Mouse (Mus musculus) layer of hippocampus, postnatal 25 days (tissue): ENCODE measurements around the gene Gskip. TPM values are rescaled to one million over a fixed set of nuclear protein-coding genes. Genes with fewer than 3 reads are reported as not detected.
A peak's percentile ranks its signal among the peaks of the same experiment; 100 is the strongest.

Source experiments
- DNase-seq, 2 experiments: peaks; one replicate each; pipeline ENCODE4 v3.0.0; 2022; ENCODE audit warnings: mixed read lengths in 2 of 2, low spot score in 1 of 2; ENCODE audit errors: extremely low spot score in 1 of 2
- total RNA-seq, 2 experiments: library from RNA; stranded (reverse); gene quantifications; 2 replicates each; pipeline ENCODE4 v1.2.3; 2021

The Gskip gene
- total RNA-seq, 2 experiments from 2014 or later, result 23.3 to 27.1 TPM

DNA sequence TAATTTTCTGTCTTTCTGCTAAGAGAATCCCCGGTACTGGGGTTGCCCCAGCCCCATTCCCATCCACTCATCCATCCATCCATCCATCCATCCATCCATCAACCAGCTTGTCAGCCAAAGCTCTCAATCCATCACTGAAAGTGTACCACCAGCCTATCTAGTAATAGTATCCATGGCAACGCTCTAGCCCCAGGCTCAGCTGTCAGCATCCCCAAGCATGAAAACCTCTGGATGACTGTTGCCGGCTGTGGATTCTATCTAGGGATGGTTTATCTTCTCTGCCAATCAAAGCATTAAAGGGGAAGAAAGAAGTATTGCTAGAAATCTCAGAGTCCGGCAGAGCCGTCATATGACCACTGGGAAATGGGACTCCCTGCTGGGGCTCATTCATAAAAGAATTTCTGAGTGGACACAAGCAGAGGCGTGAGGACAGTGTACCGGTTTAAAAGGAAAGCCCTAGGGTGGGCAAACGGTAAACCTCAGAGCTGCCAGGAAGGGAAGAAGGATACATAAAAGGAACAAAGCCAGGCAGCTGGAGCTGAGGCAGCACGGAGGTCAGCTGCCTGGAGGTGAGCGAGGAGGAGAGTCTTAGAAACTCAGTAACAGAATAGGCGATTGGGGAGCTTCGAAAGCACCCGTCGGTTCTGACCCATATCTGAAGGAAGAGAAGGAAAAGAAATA lies 37.0 kb downstream of the Gskip start:
- DNase-seq, result no peak

DNA sequence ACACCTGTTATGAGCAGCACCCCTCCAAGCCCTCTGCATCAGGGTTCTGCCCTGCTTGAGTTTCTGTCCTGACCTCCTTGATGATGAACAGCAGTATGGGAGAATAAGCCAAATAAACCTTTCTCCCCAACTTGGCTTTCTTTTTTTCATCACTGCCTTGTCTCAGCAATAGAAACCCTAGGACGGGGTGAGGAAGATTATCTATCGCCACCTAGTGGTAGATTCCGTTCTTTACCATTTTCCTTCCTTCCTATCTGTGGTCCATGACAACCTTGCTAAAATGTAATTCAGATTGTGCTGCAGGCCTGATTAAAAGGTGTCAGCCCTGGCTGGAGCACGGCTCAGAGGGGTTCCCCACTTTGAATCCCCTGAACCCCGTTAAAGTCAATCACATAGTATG lies 38.0 kb downstream of the Gskip start:
- DNase-seq, result peak in 1 of 2 experiments; percentile 6

DNA sequence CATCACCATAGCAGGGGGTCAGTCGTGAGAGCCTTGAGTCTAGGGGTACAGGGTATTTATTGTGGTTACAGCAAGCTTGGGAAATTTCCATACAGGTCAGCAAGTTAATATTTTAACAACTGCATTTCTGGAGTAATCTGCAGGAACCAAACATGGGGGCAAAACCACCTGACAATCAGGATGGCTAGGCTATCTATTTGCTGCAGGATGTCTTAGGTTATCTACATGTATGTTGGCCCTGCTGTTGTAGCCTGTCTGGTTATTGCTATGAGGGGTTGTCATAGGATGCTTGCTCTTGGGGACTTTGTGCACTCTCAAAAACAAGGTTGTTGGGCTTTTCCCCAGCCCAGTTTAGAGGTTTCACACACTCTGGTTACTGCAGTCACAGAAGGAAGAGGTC lies 40.0 kb downstream of the Gskip start:
- DNase-seq, result no peak

DNA sequence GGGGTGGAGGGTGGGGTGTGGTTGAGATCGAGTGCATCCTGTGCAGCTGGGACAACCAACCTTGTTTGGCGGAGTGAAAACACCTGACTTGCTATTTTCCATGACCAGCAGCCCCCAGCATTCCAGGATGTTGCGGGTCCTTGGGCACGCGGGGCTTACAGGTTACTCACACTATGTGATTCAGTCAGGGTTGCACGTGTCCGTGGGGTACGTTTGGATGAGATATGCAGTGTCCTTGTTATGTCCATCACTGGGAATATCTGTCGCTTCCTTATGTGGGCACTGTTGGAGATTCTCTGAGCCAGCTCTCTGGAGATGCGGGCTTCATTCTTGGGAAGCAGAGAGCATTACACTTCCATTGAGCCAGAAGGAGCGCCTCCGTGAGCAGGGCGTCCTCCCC lies 41.1 kb downstream of the Gskip start:
- DNase-seq, result no peak

DNA sequence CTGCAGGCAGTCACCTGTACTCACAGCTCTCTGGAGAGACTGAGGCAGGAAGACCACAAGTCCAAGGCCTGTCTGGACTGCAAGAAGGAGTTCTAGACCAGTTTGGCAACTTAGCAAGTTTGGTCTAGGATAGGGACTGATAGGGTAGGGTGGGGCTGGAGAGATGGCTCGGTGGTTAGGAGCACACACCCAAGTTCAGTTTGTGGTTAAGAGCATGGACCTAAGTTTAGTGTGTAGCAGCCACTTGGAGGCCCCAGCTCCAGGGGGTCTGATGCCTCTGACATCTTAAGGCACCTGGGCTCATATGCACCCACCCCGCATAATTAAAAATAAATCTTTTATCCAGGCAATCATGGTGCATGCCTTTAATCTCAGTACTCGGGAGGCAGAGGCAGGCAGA lies 42.6 kb downstream of the Gskip start:
- DNase-seq, result no peak

DNA sequence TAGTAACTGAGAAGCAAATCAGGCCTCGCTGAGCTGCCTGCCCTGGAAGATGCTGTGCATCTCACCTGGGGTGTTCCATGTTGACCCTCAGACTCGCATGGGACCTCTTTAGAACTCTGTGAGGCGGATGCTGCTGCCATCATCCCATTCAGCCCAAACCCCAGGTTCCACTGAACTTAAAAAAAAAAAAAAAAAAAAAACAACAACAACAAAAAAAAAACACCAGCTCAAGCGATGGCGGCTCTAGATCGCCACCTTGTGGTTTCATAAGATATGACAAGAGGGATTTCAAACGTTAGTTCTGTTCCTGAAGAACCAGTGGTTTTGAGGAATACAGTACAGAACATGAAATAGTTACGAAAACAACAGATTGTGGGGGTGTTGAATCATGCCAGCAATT lies 43.3 kb downstream of the Gskip start:
- peak in 1 of 2 experiments; percentile 46 for DNase-seq

DNA sequence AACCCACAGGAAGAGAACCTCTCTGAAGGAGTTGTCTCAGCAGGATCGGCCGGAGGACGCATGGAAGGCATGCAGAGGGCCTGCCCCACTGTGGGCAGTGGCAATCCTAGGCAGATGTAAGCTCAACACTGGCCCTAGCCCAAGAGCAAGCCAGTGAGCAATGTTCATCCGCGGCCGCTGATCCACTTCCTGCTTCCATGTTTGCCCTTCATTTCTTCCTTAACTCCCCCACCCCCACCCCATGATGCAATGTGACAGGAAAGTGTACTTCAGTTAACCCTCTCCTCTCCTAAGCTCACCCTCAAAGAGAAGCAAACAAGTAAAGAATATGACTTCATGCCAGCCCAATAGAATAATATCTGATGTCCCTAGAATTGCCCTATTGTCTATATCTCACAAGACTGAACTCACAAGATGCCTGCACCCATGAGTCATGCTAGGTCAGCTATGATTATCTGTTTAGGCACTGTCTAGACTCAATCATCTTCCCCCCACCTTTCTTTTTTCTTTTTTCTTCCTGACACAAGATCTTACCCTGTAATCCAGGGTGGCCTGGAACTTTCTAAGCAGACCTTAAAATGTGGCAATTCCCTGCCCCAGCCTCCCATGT lies 46.3 kb downstream of the Gskip start:
- DNase-seq, result no peak

DNA sequence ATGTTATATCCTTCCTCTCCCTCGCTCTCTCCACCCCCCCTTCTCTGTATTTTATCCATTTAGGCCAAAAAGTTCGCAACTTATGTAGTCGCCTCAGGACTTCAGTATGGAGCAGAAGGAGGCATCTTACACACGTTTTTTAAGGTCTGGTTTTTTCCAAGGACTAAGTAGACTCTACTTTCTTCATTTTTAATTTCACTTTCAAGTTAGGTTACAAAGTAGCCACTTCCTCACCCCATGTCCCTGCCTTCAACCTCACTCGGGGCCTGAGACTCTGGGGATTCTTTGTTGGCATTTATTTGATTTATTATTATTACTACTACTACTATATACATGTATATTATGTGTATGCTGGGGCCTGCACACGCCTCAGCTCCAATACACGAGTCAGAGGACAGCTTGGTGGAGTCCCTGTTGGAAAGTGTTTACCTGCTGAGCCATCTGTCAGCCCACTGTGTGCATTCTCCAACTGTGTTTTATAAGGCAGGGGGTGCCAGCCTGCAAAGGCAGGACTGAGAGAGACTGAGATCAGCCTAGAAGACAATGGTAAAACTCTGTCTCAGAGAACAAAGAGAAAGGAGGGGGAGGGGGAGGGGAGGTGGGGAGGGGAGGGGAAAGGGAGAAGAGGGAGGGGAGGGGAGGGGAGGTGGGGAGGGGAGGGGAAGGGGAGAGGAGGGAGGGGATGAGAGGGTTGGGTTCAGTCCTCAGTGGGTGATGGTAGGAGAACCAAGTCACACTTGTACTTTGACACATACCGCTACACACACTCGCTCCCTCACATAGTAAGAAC lies 48.9 kb downstream of the Gskip start:
- no peak for DNase-seq

DNA sequence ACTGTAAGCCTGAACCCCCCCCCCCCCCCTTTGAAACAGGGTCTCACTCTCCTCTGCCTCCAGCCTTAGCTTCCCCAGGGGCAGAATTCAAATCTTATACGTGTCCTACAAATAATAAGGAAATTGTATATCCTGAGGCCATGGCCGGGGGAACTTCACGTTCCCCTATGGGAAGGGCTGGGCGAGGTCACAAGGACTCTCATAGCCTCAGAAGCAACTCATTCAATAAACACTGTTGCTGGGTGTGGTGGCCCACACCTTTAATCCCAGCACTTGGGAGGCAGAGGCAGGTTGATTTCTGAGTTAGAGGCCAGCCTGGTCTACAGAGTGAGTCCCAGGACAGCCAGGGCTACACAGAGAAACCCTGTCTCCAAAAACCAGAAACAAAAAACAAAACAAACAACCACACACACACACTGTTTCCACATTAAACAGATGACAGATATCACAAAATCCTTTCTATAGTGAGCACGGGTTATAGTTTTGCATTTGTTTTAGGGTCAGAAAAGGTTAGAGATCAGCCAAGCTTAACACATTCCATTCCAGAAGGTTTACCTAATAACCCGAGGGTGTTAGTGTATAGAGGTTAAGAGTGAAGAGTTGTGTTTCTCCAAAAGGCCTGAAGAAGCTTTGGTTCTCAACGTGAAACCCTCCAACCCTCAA lies 50.7 kb downstream of the Gskip start:
- no peak for DNase-seq

DNA sequence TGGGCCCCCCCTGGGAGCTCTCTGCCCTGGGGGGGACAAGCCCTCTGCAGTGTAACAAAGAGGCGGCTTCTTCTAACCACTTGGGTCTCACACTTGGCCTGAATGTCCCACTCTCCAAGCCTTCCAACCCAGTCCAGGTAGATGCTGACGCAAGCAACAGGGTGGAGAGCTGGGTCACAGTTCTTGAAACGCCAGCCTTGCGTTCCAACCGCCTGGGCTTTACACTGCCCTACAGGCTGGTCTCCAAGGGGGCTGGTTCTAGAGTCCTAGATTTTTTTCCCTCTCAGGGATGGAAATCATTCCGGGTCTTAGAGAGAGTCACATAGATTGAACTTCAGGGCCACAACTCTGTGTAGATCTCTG lies 51.2 kb downstream of the Gskip start:
- no peak for DNase-seq

DNA sequence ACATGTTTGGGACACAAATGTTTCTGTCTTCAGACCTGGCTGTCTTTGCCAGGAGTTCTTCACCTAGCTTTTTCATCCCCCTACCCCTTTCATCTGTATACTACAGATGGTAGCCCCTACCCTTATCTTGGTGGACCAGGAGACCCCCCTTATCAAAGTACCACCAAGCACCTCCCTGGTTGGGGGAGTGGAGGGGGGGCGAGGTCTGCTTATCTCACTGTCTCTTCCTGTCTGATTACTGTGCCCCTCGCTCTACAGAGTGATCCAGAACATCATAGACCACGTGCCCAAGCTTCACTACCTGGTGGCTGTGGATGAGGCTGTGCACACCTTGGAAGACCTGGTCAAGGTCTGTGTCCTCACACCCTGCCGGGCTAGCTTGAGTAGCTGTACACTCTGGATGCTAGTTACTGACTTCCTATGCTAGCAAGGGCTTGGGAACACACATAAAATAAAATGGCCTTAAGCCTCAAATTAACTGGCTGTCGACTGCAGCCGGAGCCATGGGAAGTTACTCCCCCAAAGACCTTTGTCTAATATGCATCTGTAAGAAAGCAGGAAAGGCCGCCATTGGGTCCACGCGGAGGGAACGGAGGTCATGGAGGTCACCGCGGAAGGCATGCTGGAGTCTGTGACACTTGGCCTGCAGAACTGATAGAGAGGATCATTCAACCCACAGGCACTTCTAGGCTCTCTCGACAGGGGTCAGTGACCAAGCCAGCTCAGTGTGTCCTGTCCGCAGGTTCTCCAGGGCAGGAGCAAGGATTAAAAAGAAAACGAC lies 53.9 kb downstream of the Gskip start:
- no peak for DNase-seq

DNA sequence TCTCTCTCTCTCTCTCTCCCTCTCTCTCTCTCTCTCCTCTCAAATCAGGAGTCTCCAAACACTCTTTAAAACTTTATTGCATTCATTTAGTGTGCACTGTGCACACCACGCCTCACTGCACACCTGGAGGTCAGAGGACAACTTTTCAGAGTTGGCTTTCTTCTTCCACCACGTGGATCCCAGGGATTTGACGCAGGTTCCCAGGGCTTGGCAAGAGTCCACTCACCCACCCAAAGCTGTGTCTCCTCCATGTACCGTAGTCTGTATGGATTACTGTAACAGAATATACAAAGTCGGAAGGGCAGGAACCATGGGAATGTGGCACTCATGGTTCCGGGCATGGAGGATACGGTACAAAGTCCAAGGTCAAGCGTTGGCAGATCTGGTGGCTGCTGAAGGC lies 55.0 kb downstream of the Gskip start:
- no peak for DNase-seq

DNA sequence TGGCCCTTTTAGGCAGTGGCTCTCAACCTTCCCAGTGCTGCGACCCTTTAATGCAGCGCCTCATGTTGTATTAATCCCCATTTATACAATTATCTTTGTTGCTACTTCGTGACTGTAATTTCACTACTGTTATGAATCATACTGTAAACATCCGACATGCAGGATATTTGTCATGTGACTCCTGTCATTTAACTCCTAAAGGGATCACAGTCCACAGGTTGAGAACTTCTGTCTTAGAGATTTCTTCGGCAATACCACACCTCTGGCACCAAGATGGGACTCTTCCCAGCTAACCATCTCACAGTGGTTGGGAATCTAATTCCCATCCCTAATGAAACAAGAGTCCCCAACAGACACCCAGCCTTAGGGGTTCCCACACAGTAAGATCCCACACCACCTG lies 63.5 kb downstream of the Gskip start:
- DNase-seq, result no peak

Other genes with a start within 250 kb of the Gskip start
- gene D430019H16Rik, start 231.0 kb upstream of the Gskip start, total RNA-seq, result 100 to 1,000 TPM; 122 to 131 TPM
- gene Bdkrb2, start 121.6 kb upstream of the Gskip start, total RNA-seq, result under 1 TPM; 0.31 to 0.44 TPM
- under 1 TPM in 1 of 2 experiments, not detected in 1; 0.35 TPM for gene Bdkrb1, start 81.7 kb upstream of the Gskip start, total RNA-seq
- 10 to 100 TPM; 41.3 to 42.4 TPM for gene Atg2b, start 382 bp downstream of the Gskip start, total RNA-seq
- 1 to 10 TPM in 1 of 2 experiments, under 1 TPM in 1; 0.94 to 1.0 TPM for gene Ak7, start 21.1 kb downstream of the Gskip start, total RNA-seq
- 100 to 1,000 TPM; 143 to 152 TPM for gene Papola, start 99.9 kb downstream of the Gskip start, total RNA-seq